Mouse (Mus musculus) midbrain, postnatal 0 days (tissue): Measurements from ENCODE around the gene Thap11. TPM values are rescaled to one million over a fixed set of nuclear protein-coding genes. Genes with fewer than 3 reads are reported as not detected.
"Not testable (repeated sequence)": the region's sequence is repeated elsewhere in the genome, so short reads cannot be mapped to it uniquely, and the experiment has no call there.

Experiments
- ATAC-seq: fragments of 200-750 bp; cut with Nextera tagmentation; 2 replicates; pipeline ENCODE4 v1.8.0; 2017; ENCODE audit warnings: moderate number of reproducible peaks, mild to moderate bottlenecking, moderate TSS enrichment, moderate library complexity; ENCODE audit not compliant: low FRiP score
- DNase-seq: peaks from one replicate; pipeline ENCODE4 v3.0.0-alpha.2; 2015; ENCODE audit warnings: low spot score
- H3K27ac ChIP-seq: fragments of 300-500 bp; sonication (generic); 2 replicates; pipeline ENCODE4 v1.5.1; 2014; ENCODE audit warnings: low read depth, mild to moderate bottlenecking, low read length, mixed read lengths
- H3K27me3 ChIP-seq: fragments of 300-500 bp; sonication (generic); 2 replicates; pipeline ENCODE4 v1.6.1; 2014; ENCODE audit warnings: low read length, control low read depth, mixed read lengths; ENCODE audit not compliant: insufficient read depth
- H3K36me3 ChIP-seq: fragments of 300-500 bp; sonication (generic); 2 replicates; pipeline ENCODE4 v1.6.1; 2014; ENCODE audit warnings: low read length, control low read depth, mixed read lengths; ENCODE audit not compliant: insufficient read depth
- H3K4me1 ChIP-seq: fragments of 300-500 bp; sonication (generic); 2 replicates; pipeline ENCODE4 v1.6.1; 2014; ENCODE audit warnings: mild to moderate bottlenecking, control low read depth, antibody characterized with exemption, low read length, mixed read lengths; ENCODE audit not compliant: insufficient read depth
- H3K4me2 ChIP-seq: fragments of 300-500 bp; sonication (generic); 2 replicates; pipeline ENCODE4 v1.6.1; 2014; ENCODE audit warnings: low read depth, mild to moderate bottlenecking, low read length, mixed read lengths; ENCODE audit not compliant: poor library complexity, severe bottlenecking
- H3K4me3 ChIP-seq: fragments of 300-500 bp; sonication (generic); 2 replicates; pipeline ENCODE4 v1.5.1; 2014; ENCODE audit warnings: low read depth, mild to moderate bottlenecking, low read length, moderate library complexity
- H3K9ac ChIP-seq: fragments of 300-500 bp; sonication (generic); replicated peaks from 2 replicates; pipeline ENCODE4 v1.6.1; 2014; ENCODE audit warnings: mild to moderate bottlenecking, low read length, moderate library complexity, mixed read lengths; ENCODE audit not compliant: poor library complexity, severe bottlenecking
- H3K9me3 ChIP-seq: fragments of 300-500 bp; sonication (generic); 2 replicates; pipeline ENCODE4 v1.6.1; 2016; ENCODE audit warnings: low read length, control low read depth
- CTCF ChIP-seq: IDR thresholded peaks from 2 replicates; pipeline ENCODE4 v1.5.1; 2016; ENCODE audit warnings: antibody characterized with exemption, mild to moderate bottlenecking
- WGBS: fragments of 180-500 bp; shearing (Covaris S2); extraction: QIAGEN DNeasy Blood & Tissue Kit; methylation state at CpG from one replicate; pipeline ENCODE4 v1.1.7; 2014; 5-methylcytosine and 5-hydroxymethylcytosine counted together
- polyA plus RNA-seq: library from polyadenylated mRNA; unstranded; fragments of >200 nt; fragmentation: Nextera tagmentation; extraction: Ambion mirVana; gene quantifications from 2 replicates; pipeline ENCODE4 v1.2.1, GENCODE M21; 2015
- total RNA-seq: library from RNA; depleted of rRNA; stranded (reverse); fragments of >200 nt; gene quantifications from 2 replicates; pipeline ENCODE4 v1.2.3, GENCODE M21; 2014

The Thap11 gene
- total and polyA plus RNA-seq, 2 experiments from 2014 or later, result 42.9 to 80.1 TPM

DNA sequence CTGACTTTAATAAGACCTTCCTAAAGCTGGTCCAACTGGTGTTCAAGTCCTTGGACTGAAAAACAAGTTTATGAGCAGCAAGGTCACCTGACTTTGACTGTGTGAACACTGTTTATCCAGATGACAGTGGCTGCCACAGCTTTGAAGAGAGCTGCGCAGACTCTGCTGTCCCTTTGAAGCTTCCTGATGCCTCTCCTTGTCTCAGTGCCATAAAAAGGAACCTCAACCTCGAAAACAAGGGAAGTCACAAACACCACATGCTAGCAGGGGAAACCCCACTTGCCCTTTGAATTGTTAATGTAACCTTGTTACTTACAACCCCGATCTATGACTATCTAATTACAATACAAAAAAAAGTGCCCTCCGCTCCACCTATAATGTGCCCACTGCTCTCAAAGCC is 29.4 kb upstream of the Thap11 start:
- no peak for TF ChIP-seq CTCF
- Histone ChIP-seq H3K36me3 (peaks cover 14% of the 10 kb centered on the region), H3K27ac (no peak overlapping the region), H3K9ac (0 out of 2 replicates have a peak overlapping the region, but pooled peaks have one; percentile 91), H3K4me3 (no peak overlapping the region), H3K4me1 (peaks cover 10% of the 10 kb centered on the region), H3K27me3 (no peaks in the 10 kb centered on the region), H3K9me3 (no peaks in the 10 kb centered on the region), H3K4me2 (peak overlapping the region; percentile 96)
- DNase-seq, result no peak
- 83% methylated on average over 4 of the region's 4 CpGs for WGBS
- no peak for ATAC-seq

DNA sequence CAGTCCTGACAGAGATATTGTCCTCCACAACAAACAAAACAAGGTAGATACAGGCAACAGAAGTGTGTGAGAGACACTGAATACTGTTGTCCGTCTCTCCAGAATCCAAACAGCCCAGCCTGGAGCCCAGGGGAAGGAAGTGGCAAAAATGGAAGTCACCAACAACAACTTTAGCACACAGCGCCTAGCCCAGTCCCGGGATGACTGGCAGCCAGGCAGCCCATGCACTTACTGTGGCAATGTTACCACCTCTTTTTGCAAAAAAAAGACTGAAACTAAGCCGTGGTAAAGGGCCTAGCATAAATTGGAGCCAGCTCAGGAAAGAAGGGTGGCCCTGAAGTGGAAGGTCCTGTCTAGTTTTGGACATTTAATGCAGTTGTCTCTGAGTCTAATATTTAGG is 28.6 kb upstream of the Thap11 start:
- H3K4me2 ChIP-seq, result peak overlapping the region; percentile 96
- ATAC-seq (no peak), DNase-seq (no peak)
- no peaks in the 10 kb centered on the region for H3K27me3 ChIP-seq
- no peak for TF ChIP-seq CTCF
- peaks cover 10% of the 10 kb centered on the region for H3K4me1 ChIP-seq
- peaks cover 6% of the 10 kb centered on the region; the same call in 1 of the 2 replicates for H3K36me3 ChIP-seq
- peak overlapping the region; percentile 91 for H3K9ac ChIP-seq
- no peaks in the 10 kb centered on the region for H3K9me3 ChIP-seq
- peak overlapping the region; percentile 98 for H3K4me3 ChIP-seq
- 8% methylated on average over 4 of the region's 4 CpGs for WGBS
- H3K27ac ChIP-seq, result peak overlapping the region; percentile 62

DNA sequence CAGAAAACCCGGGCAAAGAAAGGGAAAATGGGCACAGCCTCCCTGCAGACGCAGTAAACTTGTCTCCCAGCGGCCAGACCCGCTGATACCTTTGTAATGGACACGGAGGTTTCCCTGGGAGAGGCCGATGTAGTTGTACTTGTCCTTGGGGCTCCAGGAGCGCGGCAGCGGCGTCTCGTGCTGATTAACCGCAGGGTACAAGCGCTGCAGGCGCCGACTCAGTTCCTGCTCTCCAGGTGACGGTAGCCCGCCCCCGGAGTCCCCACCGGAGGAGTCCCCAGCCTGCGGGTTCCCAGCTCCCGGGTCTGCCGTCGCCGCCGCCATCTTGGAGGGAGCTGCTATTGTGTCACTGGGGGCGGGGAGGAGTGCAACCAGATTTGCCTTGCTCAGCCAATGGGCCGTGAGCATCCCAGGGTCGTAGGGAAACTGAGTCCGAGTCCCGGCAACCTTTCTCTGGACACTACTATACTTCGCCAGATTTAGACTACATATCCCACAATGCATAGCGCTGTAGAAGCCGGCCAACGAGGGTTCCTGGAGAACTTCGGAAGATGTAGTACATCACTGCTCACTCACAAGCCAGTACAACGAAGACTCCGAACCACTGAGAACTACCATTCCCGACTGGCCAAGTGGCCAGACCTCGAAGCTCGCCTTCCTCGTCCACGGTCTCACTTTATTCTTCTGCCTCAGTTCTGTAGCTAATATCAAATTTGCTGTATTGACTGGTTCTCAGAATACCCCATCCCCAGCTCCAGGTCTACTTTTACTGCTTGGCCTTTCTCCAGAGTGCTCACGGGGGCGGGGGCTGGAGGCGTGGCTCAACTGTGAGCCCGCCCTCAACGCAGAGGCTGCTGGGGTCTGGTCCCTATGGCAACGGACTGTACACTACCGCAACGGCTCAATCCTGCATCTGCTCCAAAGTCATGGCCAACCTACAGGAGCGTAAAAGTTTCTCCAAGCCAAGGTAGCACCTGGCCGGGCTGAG is 27.8 kb upstream of the Thap11 start, which contains the start of the genes Ranbp10 and Tsnaxip1:
TSS of gene Ranbp10 (minus strand) at position 490 of the 988 bp plus-strand sequence.
TSS of gene Tsnaxip1 (plus strand) at position 871 of the 988 bp plus-strand sequence.
- no peak for TF ChIP-seq CTCF
- WGBS, result under 1% methylated on average over 52 of the region's 52 CpGs
- Histone ChIP-seq H3K27me3 (no peaks in the 10 kb centered on the region), H3K9ac (peak within 1 kb of the TSS; percentile 91), H3K4me2 (peak within 1 kb of the TSS; percentile 96), H3K9me3 (no peaks in the 10 kb centered on the region), H3K4me1 (peaks cover 10% of the 10 kb centered on the region), H3K4me3 (peak within 1 kb of the TSS; percentile 98), H3K36me3 (0 out of 2 replicates have a peak, but pooled peaks cover 3% of the 10 kb centered on the region), H3K27ac (peak within 1 kb of the TSS; percentile 78)
- DNase-seq (peak; percentile 100), ATAC-seq (peak; percentile 98)

DNA sequence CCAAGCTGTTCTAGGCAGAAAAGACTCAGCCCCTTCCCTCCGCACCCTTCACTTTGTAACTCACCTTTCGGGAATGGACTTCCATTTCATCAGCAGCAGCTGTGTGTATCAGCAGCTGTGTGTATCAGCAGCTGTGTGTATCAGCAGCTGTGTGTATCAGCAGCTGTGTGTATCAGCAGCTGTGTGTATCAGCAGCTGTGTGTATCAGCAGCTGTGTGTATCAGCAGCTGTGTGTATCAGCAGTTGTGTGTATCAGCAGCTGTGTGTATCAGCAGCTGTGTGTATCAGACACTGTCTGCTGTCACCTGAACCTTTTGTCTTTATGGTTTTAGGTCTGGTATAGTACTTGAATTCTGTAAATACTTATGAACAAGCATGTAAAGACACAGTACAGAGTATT is 21.2 kb upstream of the Thap11 start:
- not testable (repeated sequence) for DNase-seq, H3K27ac ChIP-seq, H3K4me2 ChIP-seq, H3K4me1 ChIP-seq, H3K36me3 ChIP-seq, ATAC-seq, H3K9me3 ChIP-seq, H3K4me3 ChIP-seq, H3K9ac ChIP-seq, H3K27me3 ChIP-seq
- 84% methylated on average over 2 of the region's 2 CpGs for WGBS

DNA sequence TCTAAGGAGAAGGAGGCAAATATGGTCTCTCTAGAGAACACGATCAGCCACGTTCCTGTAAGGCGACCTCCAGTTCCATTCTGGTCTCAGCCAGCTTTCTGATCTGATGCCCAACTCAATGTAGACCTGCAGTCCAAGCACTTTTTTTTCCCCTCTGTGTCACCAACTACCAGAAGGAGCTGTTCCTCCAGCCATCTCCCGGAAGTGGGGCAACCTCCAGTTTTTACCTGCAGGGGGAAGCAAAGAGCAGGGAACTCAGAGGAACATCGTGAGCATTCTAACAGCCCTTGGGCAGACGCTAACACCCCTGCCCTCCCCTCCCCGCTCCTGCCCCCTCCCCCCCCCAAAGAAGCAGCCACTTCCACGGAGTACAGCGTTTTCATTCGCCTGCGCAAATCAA is 19.6 kb upstream of the Thap11 start:
- Histone ChIP-seq H3K27me3 (no peaks in the 10 kb centered on the region), H3K4me1 (no peaks in the 10 kb centered on the region), H3K4me2 (no peak overlapping the region), H3K27ac (no peak overlapping the region), H3K9ac (no peak overlapping the region), H3K4me3 (no peak overlapping the region), H3K9me3 (no peaks in the 10 kb centered on the region), H3K36me3 (no peaks in the 10 kb centered on the region)
- no peak for DNase-seq
- 27% methylated on average over 11 of the region's 11 CpGs for WGBS
- peak; percentile 56 for TF ChIP-seq CTCF
- no peak for ATAC-seq

DNA sequence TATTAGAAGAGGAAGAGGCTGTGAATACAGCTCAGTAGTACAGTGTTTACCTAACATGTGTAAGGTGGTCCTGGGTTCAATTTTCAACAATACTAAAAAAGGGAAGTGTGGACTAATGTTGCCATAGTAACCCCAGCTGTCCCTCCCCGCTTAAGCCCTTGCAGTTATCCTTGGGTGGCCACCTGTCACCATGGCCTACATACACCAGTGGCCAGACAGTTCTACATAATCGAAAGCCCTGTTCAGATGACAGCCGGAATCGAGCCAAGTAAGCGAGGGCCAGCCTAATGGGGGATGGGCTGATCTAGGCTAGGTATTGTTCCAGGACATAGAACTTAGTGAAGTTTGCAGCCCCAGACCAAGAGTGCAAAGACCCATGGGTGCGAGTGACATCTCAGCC is 17.9 kb upstream of the Thap11 start:
- H3K27ac ChIP-seq, result no peak overlapping the region
- no peaks in the 10 kb centered on the region for H3K9me3 ChIP-seq
- TF ChIP-seq CTCF, result no peak
- H3K27me3 ChIP-seq, result no peaks in the 10 kb centered on the region
- no peak overlapping the region for H3K4me2 ChIP-seq
- H3K9ac ChIP-seq, result no peak overlapping the region
- DNase-seq (no peak), ATAC-seq (no peak)
- 64% methylated on average over 6 of the region's 6 CpGs for WGBS
- H3K4me3 ChIP-seq, result no peak overlapping the region
- H3K4me1 ChIP-seq, result no peaks in the 10 kb centered on the region
- H3K36me3 ChIP-seq, result no peaks in the 10 kb centered on the region
